Mouse (Mus musculus) embryo, embryonic 9.5 days (tissue): ENCODE measurements around the gene Kif13a.

Source experiments
- DNase-seq: peaks from one replicate; pipeline ENCODE4 v3.0.0-alpha.2; 2017; ENCODE audit errors: extremely low spot score

Kif13a gene

DNA sequence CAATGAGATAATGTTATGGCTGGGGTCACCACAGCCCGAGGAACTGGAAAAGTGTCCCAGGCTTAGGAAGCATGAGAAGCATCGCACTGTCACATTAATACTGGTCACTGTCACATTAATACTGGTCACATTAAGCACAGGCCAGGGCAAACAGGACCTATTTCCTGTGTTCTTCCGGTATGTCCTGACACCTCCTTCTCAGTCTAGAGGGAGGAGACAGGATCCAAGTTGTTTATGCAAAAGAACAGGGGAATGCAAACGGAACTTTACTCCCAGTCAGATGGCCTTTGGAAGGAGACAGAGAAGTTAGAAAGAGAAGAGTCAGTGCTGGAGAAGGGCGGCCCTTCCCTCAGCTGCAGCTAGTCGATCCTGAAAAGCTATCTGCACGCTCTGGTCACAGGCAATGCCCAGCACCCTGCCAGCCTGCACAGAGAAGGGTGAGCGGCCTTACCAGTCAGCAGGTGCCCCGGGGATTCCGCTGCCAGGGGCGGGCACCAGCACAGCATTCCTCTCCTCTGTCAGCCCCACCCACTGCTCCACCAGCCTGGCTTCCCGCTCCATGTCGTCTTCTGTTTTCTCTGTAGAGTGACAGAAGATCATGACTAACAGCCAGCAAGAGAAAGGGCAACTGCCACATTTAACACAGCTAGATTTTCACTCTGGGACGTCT lies 152.9 kb downstream of the Kif13a start:
- no peak for DNase-seq

- no peak for DNase-seq
Measured at GRCm38 (mm10) chr13:46774998-46775397, 154.7 kb downstream of the Kif13a start.

GRCm38 (mm10) chr13:46772581-46772980 lies 157.1 kb downstream of the Kif13a start:
- no peak for DNase-seq

DNA sequence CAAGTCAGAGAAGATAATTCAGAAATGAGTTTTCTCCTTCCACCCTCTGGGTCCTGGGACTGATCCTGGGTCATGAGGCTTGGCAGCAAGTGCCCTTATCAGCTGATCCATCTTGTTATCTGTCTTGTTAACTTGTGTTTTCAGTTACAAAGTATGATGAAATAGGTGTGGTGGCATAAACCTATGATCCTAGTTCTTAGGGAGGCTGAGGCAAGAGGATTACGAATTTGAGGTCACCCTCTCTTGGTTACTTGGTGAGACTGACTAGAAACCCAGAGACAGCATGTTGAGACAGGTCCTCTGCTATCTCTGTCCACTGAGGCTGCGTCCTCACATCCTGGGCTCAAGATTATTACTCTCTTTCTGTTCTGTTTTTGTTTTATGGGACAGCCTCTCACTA lies 164.3 kb downstream of the Kif13a start:
- no peak for DNase-seq

DNA sequence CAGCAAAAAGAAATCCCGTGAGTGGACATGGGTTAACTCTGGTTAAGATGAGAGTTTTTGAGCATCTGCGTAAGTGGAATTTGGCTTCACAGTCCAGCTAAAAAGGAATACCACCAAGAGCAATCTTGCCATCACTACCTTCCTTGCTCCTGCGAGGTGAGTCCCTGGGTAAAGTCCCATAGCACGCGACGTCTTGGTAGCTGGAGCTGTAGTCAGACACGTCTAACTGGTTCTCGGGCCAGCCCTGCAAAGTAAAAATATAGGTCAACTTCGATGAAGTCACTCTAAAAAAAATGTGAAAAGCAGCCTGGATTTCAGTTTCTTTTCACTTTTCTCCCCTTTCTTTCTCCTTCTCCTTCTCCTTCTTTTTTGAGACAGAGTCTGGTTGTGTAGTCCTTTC lies 166.5 kb downstream of the Kif13a start:
- no peak for DNase-seq

- DNase-seq = no peak
Measured at GRCm38 (mm10) chr13:46760921-46761320, 168.7 kb downstream of the Kif13a start.

GRCm38 (mm10) chr13:46759281-46759809 lies 170.3 kb downstream of the Kif13a start:
- no peak for DNase-seq

DNA sequence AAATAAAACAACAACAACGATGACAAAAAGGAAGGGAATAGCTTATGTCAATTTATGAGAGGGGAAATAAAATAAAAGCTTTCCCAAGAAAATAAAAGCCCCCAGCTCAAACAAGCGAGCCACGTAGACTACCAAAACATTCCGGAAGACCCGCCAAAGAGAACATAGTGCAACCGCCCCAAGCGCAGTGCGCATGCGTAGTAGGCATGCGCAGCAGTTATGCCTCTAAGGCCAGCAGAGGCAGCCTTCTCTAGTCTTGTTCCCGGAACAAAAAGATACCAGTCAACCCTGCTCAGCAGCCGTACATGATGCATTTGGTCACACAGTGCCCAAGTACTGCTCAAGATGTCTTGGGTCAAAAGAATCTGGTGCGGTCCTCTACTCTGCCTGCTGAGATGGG lies 171.0 kb downstream of the Kif13a start:
- DNase-seq = no peak

DNA sequence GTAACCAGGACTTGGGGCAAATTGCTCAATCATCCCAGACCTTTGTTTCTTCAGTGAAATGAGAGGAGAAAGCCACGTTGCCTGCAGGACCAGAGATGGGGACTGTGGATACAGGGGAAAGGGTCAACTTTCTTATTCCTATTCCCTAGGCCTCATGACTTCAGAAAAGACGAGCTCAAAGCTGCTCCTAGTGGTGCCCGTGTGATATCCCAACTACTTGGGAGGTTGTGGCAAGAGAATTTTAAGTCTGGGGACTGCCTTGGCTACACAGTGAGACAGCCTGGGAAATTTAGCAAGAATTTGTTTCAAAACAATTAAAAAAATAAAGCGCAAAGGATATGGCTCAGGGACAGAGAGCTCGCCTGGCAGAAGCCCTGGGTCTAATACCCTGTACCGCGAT lies 171.7 kb downstream of the Kif13a start:
- DNase-seq = no peak

- DNase-seq = no peak
Measured at GRCm38 (mm10) chr13:46753294-46753693, 176.4 kb downstream of the Kif13a start.

- no peak for DNase-seq
Measured at GRCm38 (mm10) chr13:46752566-46753229, 177.0 kb downstream of the Kif13a start.

DNA sequence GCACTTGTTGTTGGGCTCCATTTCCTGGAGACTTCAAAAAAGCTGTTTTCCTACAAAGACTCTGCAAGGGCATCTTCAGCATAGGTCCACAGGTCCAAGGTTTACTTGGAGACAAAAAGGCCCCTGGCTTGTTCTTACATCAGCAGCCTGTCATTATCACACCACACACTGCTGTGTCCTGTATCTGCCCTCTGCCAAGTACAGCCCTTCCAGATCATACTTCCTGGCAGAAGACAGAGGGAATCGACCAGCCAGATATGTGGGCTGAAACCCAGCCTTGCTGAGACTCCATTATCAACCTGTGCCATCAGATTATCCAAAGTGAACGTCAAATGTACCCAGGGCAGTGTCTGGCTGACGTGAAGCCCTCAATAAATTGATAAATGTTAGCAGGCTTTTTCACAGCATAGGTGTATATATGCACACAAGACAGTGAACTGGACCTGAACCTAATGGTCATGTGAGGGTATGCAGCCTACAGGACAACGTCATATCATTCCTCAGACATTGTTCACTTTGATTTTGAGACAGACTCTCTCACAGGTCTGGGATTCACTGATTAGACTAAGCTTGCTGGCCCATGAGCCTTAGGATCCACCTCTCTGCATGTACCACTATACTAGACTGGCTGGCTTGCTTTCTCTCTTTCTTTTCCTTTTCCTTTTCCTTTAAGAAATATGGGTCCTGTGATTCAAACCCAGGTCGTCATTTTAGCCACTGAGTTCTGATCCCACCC lies 181.4 kb downstream of the Kif13a start:
- DNase-seq = no peak

GRCm38 (mm10) chr13:46743821-46744220 lies 185.8 kb downstream of the Kif13a start:
- DNase-seq = no peak

- DNase-seq = no peak
Measured at GRCm38 (mm10) chr13:46742367-46742766, 187.3 kb downstream of the Kif13a start.

- no peak for DNase-seq
Measured at GRCm38 (mm10) chr13:46739426-46739825, 190.2 kb downstream of the Kif13a start.

- DNase-seq = no peak
Measured at GRCm38 (mm10) chr13:46737482-46737881, 192.2 kb downstream of the Kif13a start.

DNA sequence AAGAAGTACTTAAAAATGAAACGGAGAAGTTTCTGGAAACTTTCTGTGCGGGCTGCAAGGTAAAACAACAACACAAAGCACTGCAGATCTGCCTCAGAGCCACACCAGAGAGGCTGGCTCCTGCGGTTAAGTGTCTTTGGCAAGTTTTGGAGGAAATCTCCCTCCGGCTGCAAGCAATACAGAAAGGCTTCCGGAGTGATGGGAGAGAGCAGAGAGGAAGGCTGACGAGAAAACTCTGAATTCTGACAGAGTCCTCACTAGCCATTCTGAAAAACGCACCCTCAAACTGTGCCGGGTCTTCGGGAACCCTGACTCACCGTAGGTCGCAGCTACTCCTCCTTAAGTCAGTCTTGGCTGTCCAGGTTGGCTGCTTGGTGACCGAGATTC lies 193.2 kb downstream of the Kif13a start:
- no peak for DNase-seq

- DNase-seq = peak; percentile 51
Measured at GRCm38 (mm10) chr13:46735808-46736478, 193.7 kb downstream of the Kif13a start.

DNA sequence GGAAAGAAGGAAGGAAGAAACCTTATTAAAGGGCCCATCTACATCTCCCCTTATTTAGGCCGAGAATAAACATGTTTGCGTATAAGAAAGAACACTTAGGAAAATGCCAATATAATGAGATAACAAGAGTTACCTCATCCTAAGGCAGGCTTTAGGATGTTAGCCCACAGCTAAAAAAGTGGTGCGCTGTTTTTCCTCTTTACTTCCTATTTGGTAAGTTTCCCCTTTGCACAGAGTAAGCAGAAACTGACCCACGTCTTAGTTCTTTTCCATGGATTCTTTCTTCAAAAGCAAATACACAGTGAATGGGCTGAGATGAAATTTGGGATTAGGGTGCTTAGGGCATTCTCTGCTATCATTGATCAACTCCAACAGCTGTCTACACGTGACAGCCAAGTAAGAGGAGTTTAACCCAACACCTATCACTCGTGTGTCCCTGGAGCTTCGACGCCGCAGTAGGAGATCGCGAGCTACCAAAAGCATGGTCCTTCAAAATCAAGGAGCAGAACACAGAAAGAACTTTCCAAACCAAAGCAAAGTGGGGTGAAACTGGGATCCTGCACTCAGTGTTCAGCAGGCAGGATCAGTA lies 194.4 kb downstream of the Kif13a start:
- DNase-seq = no peak

DNA sequence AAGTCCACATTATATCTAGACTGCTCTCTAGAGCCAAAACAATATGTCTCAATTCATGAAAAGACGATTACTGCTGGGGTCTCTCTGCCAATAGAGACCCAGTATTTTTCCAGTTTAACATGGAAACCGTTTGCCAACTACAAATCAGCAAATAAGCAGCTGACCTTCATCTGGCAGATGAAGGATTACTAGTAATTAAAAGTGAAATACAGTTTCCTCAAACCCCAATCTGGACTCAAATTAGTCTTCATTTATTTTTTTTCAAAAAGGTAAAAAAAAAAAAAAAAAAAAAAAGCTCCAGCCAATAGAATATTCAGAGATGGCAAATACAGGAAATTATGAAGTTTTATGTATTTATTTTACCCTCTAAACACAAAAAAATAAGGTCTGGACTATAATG lies 199.7 kb downstream of the Kif13a start:
- DNase-seq = no peak

GRCm38 (mm10) chr13:46728411-46728810 lies 201.3 kb downstream of the Kif13a start:
- no peak for DNase-seq

DNA sequence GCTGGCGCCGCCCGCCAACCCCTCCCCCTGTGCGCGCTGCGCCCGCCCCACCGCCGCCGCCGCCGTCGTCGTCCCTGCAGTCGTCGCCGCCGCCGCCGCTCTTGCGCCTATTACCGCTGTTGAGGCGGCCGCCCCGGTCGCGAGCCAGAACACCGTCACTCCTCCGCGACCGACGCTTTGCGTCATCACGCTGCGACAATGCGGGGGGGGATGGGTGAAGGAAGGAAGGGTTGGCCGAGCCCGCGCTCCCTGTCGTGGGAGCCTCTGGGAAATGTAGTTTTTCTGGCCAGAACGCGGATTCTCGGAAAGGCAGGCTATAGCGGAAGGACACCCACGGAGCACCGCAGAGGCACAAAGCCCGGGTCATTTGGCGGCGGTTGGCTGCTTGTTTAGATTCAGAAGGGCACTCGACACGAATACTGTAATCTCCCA lies 201.8 kb downstream of the Kif13a start, which contains the start of gene Nup153:
Nup153 (minus strand) TSS at position 104 of the 432 bp plus-strand sequence.
- DNase-seq = peak; percentile 100
